Mouse (Mus musculus) stomach, embryonic 14.5 days (tissue): ENCODE measurements at regions not wholly inside any gene's neighbourhood (a gene's known extent, or its start where the extent isn't known, plus 50 kb on each side); places are given as distances from the start of the nearest gene placed in this dataset.

ENCODE experiments used
- ATAC-seq: fragments of 200-750 bp; cut with Nextera tagmentation; 2 replicates; pipeline ENCODE4 v1.8.0; 2017; ENCODE audit warnings: low read depth, moderate TSS enrichment; ENCODE audit not compliant: insufficient number of reproducible peaks, insufficient read depth, low FRiP score
- H3K27ac ChIP-seq: fragments of 300-500 bp; sonication (generic); 2 replicates; pipeline ENCODE4 v1.5.1; 2014; ENCODE audit warnings: mild to moderate bottlenecking, low read length, moderate library complexity, mixed read lengths
- H3K27me3 ChIP-seq: fragments of 300-500 bp; sonication (generic); 2 replicates; pipeline ENCODE4 v1.6.1; 2014; ENCODE audit warnings: low read length, control low read depth, mixed read lengths; ENCODE audit not compliant: control insufficient read depth, insufficient read depth
- H3K36me3 ChIP-seq: fragments of 300-500 bp; sonication (generic); 2 replicates; pipeline ENCODE4 v1.6.1; 2014; ENCODE audit warnings: mild to moderate bottlenecking, control low read depth, low read length, moderate library complexity, mixed read lengths; ENCODE audit not compliant: control insufficient read depth, insufficient read depth
- H3K4me1 ChIP-seq: fragments of 300-500 bp; sonication (generic); 2 replicates; pipeline ENCODE4 v1.6.1; 2014; ENCODE audit warnings: low read length, control low read depth, mixed read lengths; ENCODE audit not compliant: control insufficient read depth, insufficient read depth
- H3K4me2 ChIP-seq: fragments of 300-500 bp; sonication (generic); replicated peaks from 2 replicates; pipeline ENCODE4 v1.6.1; 2014; ENCODE audit warnings: low read depth, low read length, control low read depth
- H3K4me3 ChIP-seq: fragments of 300-500 bp; sonication (generic); 2 replicates; pipeline ENCODE4 v1.5.1; 2014; ENCODE audit warnings: low read depth, low read length, control low read depth
- H3K9ac ChIP-seq: fragments of 300-500 bp; sonication (generic); replicated peaks from 2 replicates; pipeline ENCODE4 v1.6.1; 2014; ENCODE audit warnings: low read depth, mild to moderate bottlenecking, control low read depth, low read length, moderate library complexity, mixed read lengths
- H3K9me3 ChIP-seq: fragments of 300-500 bp; sonication (generic); 2 replicates; pipeline ENCODE4 v1.6.1; 2016; ENCODE audit warnings: low read depth, low read length, control low read depth; ENCODE audit not compliant: control insufficient read depth
- WGBS: fragments of 180-500 bp; shearing (Covaris S2); extraction: QIAGEN DNeasy Blood & Tissue Kit; methylation state at CpG from one replicate; pipeline ENCODE4 v1.1.7; 2014; 5-methylcytosine and 5-hydroxymethylcytosine counted together

GRCm38 (mm10) chr15:97122263-97122662 is 66.5 kb upstream of the Slc38a4 start:
- H3K4me2 ChIP-seq = no peak overlapping the region
- ATAC-seq = no peak

GRCm38 (mm10) chr15:97112452-97113200 is 56.9 kb upstream of the Slc38a4 start:
- no peaks in the 10 kb centered on the region for H3K9me3 ChIP-seq
- H3K4me1 ChIP-seq = peaks cover 7% of the 10 kb centered on the region
- no peaks in the 10 kb centered on the region for H3K27me3 ChIP-seq
- 84% methylated on average over 19 of the region's 19 CpGs for WGBS
- H3K4me3 ChIP-seq = no peak overlapping the region
- H3K27ac ChIP-seq = no peak overlapping the region
- no peaks in the 10 kb centered on the region for H3K36me3 ChIP-seq
- no peak for ATAC-seq
- no peak overlapping the region for H3K9ac ChIP-seq
- H3K4me2 ChIP-seq = no peak overlapping the region

More at GRCm38 (mm10) chr15:97122263-97122662, 66.5 kb upstream of the Slc38a4 start:
- Histone ChIP-seq H3K9me3 (no peaks in the 10 kb centered on the region), H3K4me1 (no peaks in the 10 kb centered on the region), H3K27me3 (no peaks in the 10 kb centered on the region), H3K27ac (no peak overlapping the region), H3K9ac (no peak overlapping the region), H3K4me3 (no peak overlapping the region), H3K36me3 (no peaks in the 10 kb centered on the region)
- WGBS = 88% methylated on average over 6 of the region's 6 CpGs

- H3K27ac ChIP-seq = peak overlapping the region; percentile 27; the same call in 1 of the 2 replicates
- H3K36me3 ChIP-seq = no peaks in the 10 kb centered on the region
These were observed 55.8 kb upstream of the Slc38a4 start for GRCm38 (mm10) chr15:97111320-97112192.

GRCm38 (mm10) chr15:97107779-97108178 is 52.0 kb upstream of the Slc38a4 start:
- no peaks in the 10 kb centered on the region for H3K27me3 ChIP-seq
- no peak overlapping the region for H3K4me3 ChIP-seq
- 14% methylated on average over 10 of the region's 10 CpGs for WGBS
- no peak overlapping the region for H3K4me2 ChIP-seq
- H3K36me3 ChIP-seq = no peaks in the 10 kb centered on the region
- H3K9ac ChIP-seq = no peak overlapping the region
- peaks cover 14% of the 10 kb centered on the region for H3K4me1 ChIP-seq
- no peak for ATAC-seq
- no peak overlapping the region for H3K27ac ChIP-seq
- H3K9me3 ChIP-seq = no peaks in the 10 kb centered on the region

More at GRCm38 (mm10) chr15:97111320-97112192, 55.8 kb upstream of the Slc38a4 start:
- Histone ChIP-seq H3K9me3 (no peaks in the 10 kb centered on the region), H3K4me2 (no peak overlapping the region), H3K4me3 (no peak overlapping the region), H3K4me1 (peaks cover 7% of the 10 kb centered on the region), H3K27me3 (no peaks in the 10 kb centered on the region), H3K9ac (no peak overlapping the region)
- ATAC-seq = no peak
- 52% methylated on average over 11 of the region's 11 CpGs for WGBS

DNA sequence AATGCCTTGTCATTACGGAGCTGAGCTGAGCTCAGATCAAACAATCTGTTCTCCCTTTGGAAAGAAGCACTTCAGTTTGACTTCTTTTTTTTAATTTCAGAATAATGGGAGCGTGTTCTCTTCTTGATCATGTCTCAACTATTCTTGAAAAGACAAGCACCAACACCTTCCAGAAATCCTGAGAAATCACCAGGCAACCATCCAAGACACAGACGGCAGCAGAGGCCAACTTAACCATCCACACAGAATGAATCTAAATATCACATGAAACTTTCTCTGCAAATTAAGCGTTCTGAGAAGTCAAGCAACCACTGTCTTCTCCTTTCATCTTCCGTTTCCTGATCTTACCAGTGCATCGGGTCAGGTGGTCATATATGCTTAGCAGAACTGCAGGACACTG is 50.8 kb upstream of the Slc38a4 start:
- Histone ChIP-seq H3K4me1 (peaks cover 11% of the 10 kb centered on the region; the same call in 1 of the 2 replicates), H3K4me3 (no peak overlapping the region), H3K9me3 (no peaks in the 10 kb centered on the region), H3K27ac (no peak overlapping the region), H3K36me3 (no peaks in the 10 kb centered on the region), H3K27me3 (no peaks in the 10 kb centered on the region), H3K4me2 (no peak overlapping the region), H3K9ac (no peak overlapping the region)
- ATAC-seq = no peak
- 66% methylated on average over 6 of the region's 6 CpGs for WGBS
